Mouse (Mus musculus): ENCODE results near the gene Pkp2. TPM values are rescaled to one million over a fixed set of nuclear protein-coding genes. Genes with fewer than 3 reads are reported as not detected.
"Not testable (repeated sequence)": the region's sequence is repeated elsewhere in the genome, so short reads cannot be mapped to it uniquely, and the experiment has no call there.

The Pkp2 gene
- total RNA-seq, 2 experiments from 2014 or later: 48.9 to 56.3 TPM

- no peak overlapping the region for H3K4me3 ChIP-seq
- TF ChIP-seq CTCF (conservative IDR thresholded peaks at IDR 0.05): no peak
- no peak for DNase-seq (ENCODE audit: low spot score in 2 of 2)
- no peak overlapping the region for H3K27ac ChIP-seq
These were observed 20.8 kb downstream of the Pkp2 start for GRCm38 (mm10) chr16:16233919-16234318.

GRCm38 (mm10) chr16:16236681-16237080 is 23.6 kb downstream of the Pkp2 start:
- H3K27ac ChIP-seq; DNase-seq (ENCODE audit: low spot score in 2 of 2): not testable (repeated sequence)

DNA sequence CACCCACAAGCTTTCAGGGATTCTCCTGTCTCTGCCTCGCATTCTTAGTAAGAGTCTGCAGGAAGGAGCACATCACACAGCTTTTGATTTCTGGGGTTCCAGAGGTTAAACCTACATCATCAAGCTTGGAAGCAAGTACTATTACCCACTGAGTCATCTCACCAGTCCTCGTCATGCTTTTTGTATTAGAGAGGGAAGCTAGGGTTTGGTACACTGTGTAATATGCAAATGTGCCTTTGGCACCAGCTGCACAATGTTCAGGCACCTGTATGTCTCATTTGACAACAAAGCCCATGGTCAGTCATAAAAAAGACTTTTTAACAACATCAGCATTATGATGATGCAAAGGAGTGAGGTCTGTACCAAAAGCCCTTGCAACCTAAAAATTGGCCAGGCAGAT is 25.2 kb downstream of the Pkp2 start:
- TF ChIP-seq CTCF (conservative IDR thresholded peaks at IDR 0.05): no peak
- DNase-seq (ENCODE audit: low spot score in 2 of 2): no peak
- Histone ChIP-seq H3K4me3 (no peak overlapping the region), H3K27ac (no peak overlapping the region)

More at GRCm38 (mm10) chr16:16236681-16237080, 23.6 kb downstream of the Pkp2 start:
- H3K4me3 ChIP-seq: not testable (repeated sequence)

DNA sequence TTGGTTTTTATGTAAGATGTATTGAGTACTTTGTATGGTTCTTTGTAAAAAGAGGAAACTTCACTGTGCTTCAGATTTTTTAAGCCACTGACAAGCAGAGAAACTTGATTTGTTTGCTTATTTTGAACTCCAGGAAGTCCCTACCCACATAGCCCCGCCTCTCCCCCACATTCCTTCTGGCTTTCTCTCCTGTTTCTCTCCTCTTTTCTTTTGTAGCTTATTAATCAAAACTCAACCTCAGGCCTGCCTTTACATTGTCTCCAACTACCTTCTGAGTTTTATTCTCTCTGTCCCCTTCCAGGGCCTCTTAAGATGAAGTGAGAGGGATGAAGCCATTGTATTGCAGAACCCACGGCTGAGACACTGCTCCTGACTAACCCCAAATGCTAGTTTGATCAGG is 31.6 kb downstream of the Pkp2 start:
- no peak for TF ChIP-seq CTCF (conservative IDR thresholded peaks at IDR 0.05)
- Histone ChIP-seq H3K27ac (no peak overlapping the region), H3K4me3 (no peak overlapping the region)
- no peak for DNase-seq (ENCODE audit: low spot score in 2 of 2)

GRCm38 (mm10) chr16:16250470-16250869 is 37.4 kb downstream of the Pkp2 start:
- DNase-seq (ENCODE audit: low spot score in 2 of 2): no peak
- Histone ChIP-seq H3K27ac (no peak overlapping the region), H3K4me3 (no peak overlapping the region)
- TF ChIP-seq CTCF (conservative IDR thresholded peaks at IDR 0.05): no peak

DNA sequence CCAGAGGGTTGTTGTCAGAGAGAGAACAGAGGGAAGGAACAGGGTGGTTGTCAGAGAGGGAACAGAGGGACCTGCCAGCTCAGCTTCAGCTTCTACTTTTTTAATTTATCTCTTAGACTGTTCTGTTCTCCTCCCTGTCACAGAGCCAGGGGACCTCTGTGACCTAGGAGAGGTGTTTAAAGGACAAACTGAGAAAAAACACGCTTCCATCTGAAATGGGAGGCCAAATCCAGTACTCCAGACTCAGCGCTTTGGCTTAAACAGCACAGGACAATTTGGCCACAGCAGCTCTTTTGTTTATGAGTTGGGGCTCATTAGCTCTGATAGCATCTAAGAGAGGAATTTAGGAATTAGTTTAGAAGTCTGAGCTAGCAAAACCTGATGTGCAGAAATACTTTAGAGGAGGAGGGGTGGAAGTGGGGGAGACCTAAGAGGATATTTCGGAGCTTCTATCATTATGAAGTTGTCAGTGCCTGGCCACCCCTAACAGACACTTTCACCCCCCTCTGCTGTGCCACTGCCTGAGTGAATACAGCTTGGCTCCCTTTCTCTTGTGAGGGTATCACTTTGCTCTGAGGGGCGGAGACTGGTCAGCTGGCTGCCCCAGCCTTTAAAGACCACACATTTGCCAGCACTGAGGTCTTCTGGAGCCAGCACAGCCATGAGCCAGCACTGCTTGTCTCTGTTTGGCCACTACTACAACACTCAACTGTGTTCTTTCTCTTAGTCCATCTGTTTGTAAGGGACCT is 40.4 kb downstream of the Pkp2 start:
- peak overlapping the region; percentile 59 for H3K27ac ChIP-seq
- H3K4me3 ChIP-seq: no peak overlapping the region
- no peak for TF ChIP-seq CTCF (conservative IDR thresholded peaks at IDR 0.05)
- peak in 1 of 2 experiments; percentile 9 for DNase-seq (ENCODE audit: low spot score in 2 of 2)

- no peak for TF ChIP-seq CTCF (conservative IDR thresholded peaks at IDR 0.05)
- H3K27ac ChIP-seq: no peak overlapping the region
- DNase-seq (ENCODE audit: low spot score in 2 of 2): no peak
- no peak overlapping the region for H3K4me3 ChIP-seq
These were observed 42.1 kb downstream of the Pkp2 start for GRCm38 (mm10) chr16:16255217-16255616.

GRCm38 (mm10) chr16:16255874-16256273 is 42.8 kb downstream of the Pkp2 start:
- TF ChIP-seq CTCF (conservative IDR thresholded peaks at IDR 0.05): no peak
- no peak for DNase-seq (ENCODE audit: low spot score in 2 of 2)
- Histone ChIP-seq H3K4me3 (no peak overlapping the region), H3K27ac (no peak overlapping the region)

GRCm38 (mm10) chr16:16256672-16257071 is 43.6 kb downstream of the Pkp2 start:
- no peak overlapping the region for H3K27ac ChIP-seq
- no peak for TF ChIP-seq CTCF (conservative IDR thresholded peaks at IDR 0.05)
- DNase-seq (ENCODE audit: low spot score in 2 of 2): no peak
- no peak overlapping the region for H3K4me3 ChIP-seq

GRCm38 (mm10) chr16:16260882-16261281 is 47.8 kb downstream of the Pkp2 start:
- Histone ChIP-seq H3K27ac (peak overlapping the region; percentile 11; the same call in 1 of the 2 replicates), H3K4me3 (no peak overlapping the region)
- DNase-seq (ENCODE audit: low spot score in 2 of 2): peak; percentile 15 to 37
- TF ChIP-seq CTCF (conservative IDR thresholded peaks at IDR 0.05): no peak

DNA sequence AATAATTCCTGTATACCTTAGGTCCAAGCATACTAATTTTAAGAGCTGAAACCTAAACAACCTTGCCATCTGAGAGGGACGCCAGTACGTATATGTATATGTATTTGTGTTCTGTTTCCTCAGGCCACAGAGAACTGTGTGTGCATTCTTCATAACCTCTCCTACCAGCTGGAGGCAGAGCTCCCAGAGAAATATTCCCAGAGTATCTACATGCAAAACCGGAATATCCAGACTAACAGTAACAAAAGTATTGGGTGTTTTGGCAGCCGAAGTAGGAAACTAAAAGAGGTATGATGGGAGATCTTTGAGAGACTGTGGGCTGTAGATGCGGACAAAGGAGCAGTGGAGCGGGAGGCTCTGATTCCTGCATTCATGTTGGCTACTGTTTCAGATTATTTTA is 48.4 kb downstream of the Pkp2 start:
- no peak overlapping the region for H3K27ac ChIP-seq
- H3K4me3 ChIP-seq: no peak overlapping the region
- no peak for DNase-seq (ENCODE audit: low spot score in 2 of 2)
- TF ChIP-seq CTCF (conservative IDR thresholded peaks at IDR 0.05): no peak

DNA sequence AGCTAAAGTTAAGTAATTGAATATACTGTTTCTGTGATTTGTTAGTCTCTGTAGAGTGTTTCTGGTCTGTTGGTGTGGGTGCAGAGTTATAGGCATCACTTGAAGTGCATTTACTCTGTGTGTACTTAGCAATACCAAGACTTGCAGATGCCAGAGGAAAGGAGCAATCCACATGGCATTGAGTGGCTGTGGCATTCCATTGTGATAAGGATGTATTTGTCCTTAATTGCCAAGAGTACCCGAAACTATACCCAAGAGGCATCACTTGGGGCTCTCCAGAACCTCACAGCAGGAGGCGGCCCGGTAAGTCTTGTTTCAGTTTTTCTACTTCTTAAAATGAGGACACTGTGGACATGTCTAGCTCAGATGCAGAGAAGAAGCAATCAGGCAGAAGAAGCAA is 49.3 kb downstream of the Pkp2 start:
- no peak for TF ChIP-seq CTCF (conservative IDR thresholded peaks at IDR 0.05)
- Histone ChIP-seq H3K4me3 (no peak overlapping the region), H3K27ac (no peak overlapping the region)
- DNase-seq (ENCODE audit: low spot score in 2 of 2): no peak

- TF ChIP-seq CTCF (conservative IDR thresholded peaks at IDR 0.05): no peak
- DNase-seq (ENCODE audit: low spot score in 2 of 2): no peak
- Histone ChIP-seq H3K27ac (no peak overlapping the region), H3K4me3 (no peak overlapping the region)
These were observed 59.9 kb downstream of the Pkp2 start for GRCm38 (mm10) chr16:16272978-16273377.

DNA sequence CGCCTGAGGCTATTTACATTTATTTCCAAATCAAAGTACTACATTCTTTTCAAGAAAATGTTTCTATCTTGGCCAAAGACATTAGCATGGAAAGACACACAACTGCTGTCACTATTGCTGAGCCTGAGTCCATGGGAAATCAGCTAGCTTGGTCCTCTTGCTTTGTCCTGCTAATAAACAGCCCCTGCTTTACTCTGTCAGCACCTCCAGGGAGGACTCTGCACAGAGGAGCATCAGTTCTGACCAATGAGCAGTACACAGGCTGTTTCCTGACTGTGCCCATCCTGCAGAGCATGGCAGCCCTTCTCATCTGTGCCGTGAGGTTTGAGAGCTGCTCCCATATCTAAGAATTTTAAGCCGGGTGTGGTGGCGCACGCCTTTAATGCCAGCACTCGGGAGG is 60.6 kb downstream of the Pkp2 start:
- TF ChIP-seq CTCF (conservative IDR thresholded peaks at IDR 0.05): no peak
- Histone ChIP-seq H3K27ac (no peak overlapping the region), H3K4me3 (no peak overlapping the region)
- DNase-seq (ENCODE audit: low spot score in 2 of 2): no peak
